Mouse (Mus musculus) left cerebral cortex, adult 2 months (tissue): ENCODE measurements around the gene Aff4. TPM values are rescaled to one million over a fixed set of nuclear protein-coding genes. Genes with fewer than 3 reads are reported as not detected.
"Not testable (repeated sequence)": the region's sequence is repeated elsewhere in the genome, so short reads cannot be mapped to it uniquely, and the experiment has no call there.

Source experiments
- DNase-seq, 2 experiments: peaks; one replicate each; pipeline ENCODE4 v3.0.0; 2021 to 2022; ENCODE audit warnings: low spot score in 2 of 2, mixed read lengths in 1 of 2; ENCODE audit errors: extremely low spot score in 1 of 2
- H3K27ac ChIP-seq: fragments of 200-600 bp; 2 replicates; pipeline ENCODE4 v1.8.1; 2022
- H3K4me3 ChIP-seq: fragments of 200-600 bp; 2 replicates; pipeline ENCODE4 v1.8.1; 2022
- CTCF ChIP-seq: fragments of 200-600 bp; IDR thresholded peaks from 2 replicates; pipeline ENCODE4 v1.8.1; 2022; ENCODE audit warnings: antibody characterized with exemption, mild to moderate bottlenecking, moderate library complexity
- intact Hi-C: fragments of 180-260 bp; cut with DNase I; formaldehyde crosslinking; loops from one replicate; pipeline ENCODE4 v1.15.1; 2025
- long read RNA-seq, 2 experiments: library from polyadenylated mRNA; stranded (forward); transcript quantifications; one replicate each; pipeline ENCODE4 v2.0.0; 2021; ENCODE audit warnings: borderline mapping rate in 2 of 2
- total RNA-seq, 2 experiments: library from RNA; stranded (reverse); gene quantifications; 2 replicates each; pipeline ENCODE4 v1.2.3; 2021

Gene Aff4
- 100 to 1,000 TPM; 187 to 201 TPM for total RNA-seq
- long read RNA-seq, experiment 1, full-length matches to known transcripts = 8 of 30 reads
- long read RNA-seq, experiment 1, partial matches to known transcripts = 13 of 30 reads
- long read RNA-seq, experiment 1, other reads (novel, unspliced or antisense) = 9 of 30 reads
- long read RNA-seq, experiment 2, full-length matches to known transcripts = 10 of 33 reads
- long read RNA-seq, experiment 2, partial matches to known transcripts = 20 of 33 reads
- long read RNA-seq, experiment 2, other reads (novel, unspliced or antisense) = 3 of 33 reads

- intact Hi-C loops = loop anchor here (1.0 kb wide), 1 partner anchor 50 kb away; the partner anchor contains the start of gene Hspa4
- peak; percentile 87 to 93 for DNase-seq
- Histone ChIP-seq H3K27ac (peak within 1 kb of the TSS; percentile 95), H3K4me3 (peak within 1 kb of the TSS; percentile 78)
- TF ChIP-seq CTCF = peak; percentile 10
Observed at GRCm38 (mm10) chr11:53350291-53351223, at the start of gene Aff4. Aff4 (plus strand) TSS chr11:53350833.

GRCm38 (mm10) chr11:53301167-53301515 is 49.5 kb upstream of the Aff4 start:
- peak overlapping the region; percentile 77 for H3K4me3 ChIP-seq
- peak overlapping the region; percentile 97 for H3K27ac ChIP-seq
- no peak for TF ChIP-seq CTCF
- DNase-seq = no peak
- intact Hi-C loops = loop anchor here (2.0 kb wide), 1 partner anchor 130 kb away; the partner anchor contains the start of genes Gdf9 and Uqcrq

- intact Hi-C loops = no loop called here
- no peak for DNase-seq
- no peak overlapping the region for H3K27ac ChIP-seq
- H3K4me3 ChIP-seq = no peak overlapping the region
- TF ChIP-seq CTCF = no peak
Observed at GRCm38 (mm10) chr11:53304044-53304840, 46.4 kb upstream of the Aff4 start.

GRCm38 (mm10) chr11:53306965-53307364 is 43.7 kb upstream of the Aff4 start:
- intact Hi-C loops = no loop called here
- Histone ChIP-seq H3K27ac (no peak overlapping the region), H3K4me3 (no peak overlapping the region)
- TF ChIP-seq CTCF = no peak
- DNase-seq = no peak

- intact Hi-C loops = no loop called here
- TF ChIP-seq CTCF = no peak
- Histone ChIP-seq H3K4me3 (no peak overlapping the region), H3K27ac (no peak overlapping the region)
- DNase-seq = no peak
Observed at GRCm38 (mm10) chr11:53307558-53308065, 43.0 kb upstream of the Aff4 start.

- Histone ChIP-seq H3K4me3 (no peak overlapping the region), H3K27ac (no peak overlapping the region; the same call in 1 of the 2 replicates)
- no peak for DNase-seq
- no peak for TF ChIP-seq CTCF
- intact Hi-C loops = no loop called here
Observed at GRCm38 (mm10) chr11:53308251-53308864, 42.3 kb upstream of the Aff4 start.

GRCm38 (mm10) chr11:53308884-53309310 is 41.7 kb upstream of the Aff4 start:
- Histone ChIP-seq H3K27ac (peak overlapping the region; percentile 55; the same call in 1 of the 2 replicates), H3K4me3 (no peak overlapping the region)
- TF ChIP-seq CTCF = no peak
- DNase-seq = no peak
- intact Hi-C loops = no loop called here

GRCm38 (mm10) chr11:53311385-53311784 is 39.2 kb upstream of the Aff4 start:
- TF ChIP-seq CTCF = no peak
- Histone ChIP-seq H3K4me3 (no peak overlapping the region), H3K27ac (no peak overlapping the region)
- intact Hi-C loops = no loop called here
- no peak for DNase-seq

- DNase-seq, H3K4me3 ChIP-seq, intact Hi-C loops, H3K27ac ChIP-seq: not testable (repeated sequence)
Observed at GRCm38 (mm10) chr11:53312823-53313222, 37.8 kb upstream of the Aff4 start.

GRCm38 (mm10) chr11:53314770-53315173 is 35.9 kb upstream of the Aff4 start:
- DNase-seq = no peak
- Histone ChIP-seq H3K4me3 (no peak overlapping the region), H3K27ac (no peak overlapping the region)
- intact Hi-C loops = no loop called here
- TF ChIP-seq CTCF = no peak

GRCm38 (mm10) chr11:53316996-53317395 is 33.6 kb upstream of the Aff4 start:
- intact Hi-C loops = no loop called here
- DNase-seq = no peak

More at GRCm38 (mm10) chr11:53316996-53317395, 33.6 kb upstream of the Aff4 start:
- H3K4me3 ChIP-seq = no peak overlapping the region
- no peak overlapping the region for H3K27ac ChIP-seq
- no peak for TF ChIP-seq CTCF
